Mouse (Mus musculus) lung, adult 2 months (tissue): ENCODE results near the gene 4931406C07Rik. TPM values are rescaled to one million over a fixed set of nuclear protein-coding genes. Genes with fewer than 3 reads are reported as not detected.
A peak's percentile ranks its signal among the peaks of the same experiment; 100 is the strongest.
"Not testable (repeated sequence)": the region's sequence is repeated elsewhere in the genome, so short reads cannot be mapped to it uniquely, and the experiment has no call there.

Experiments
- DNase-seq: peaks from one replicate; pipeline ENCODE4 v3.0.0; 2022
- H3K4me1 ChIP-seq: fragments of 200-500 bp; 2 replicates; pipeline ENCODE4 v1.6.1; 2011; ENCODE audit warnings: low read length; ENCODE audit not compliant: control insufficient read depth, insufficient read depth
- H3K4me3 ChIP-seq: fragments of 200-500 bp; replicated peaks from 2 replicates; pipeline ENCODE3; 2011; ENCODE audit warnings: low read depth, mild to moderate bottlenecking, control low read depth, low read length; ENCODE audit errors: extremely low read depth
- CTCF ChIP-seq: fragments of 200-500 bp; IDR thresholded peaks from 2 replicates; pipeline ENCODE4 v1.5.1; 2011; ENCODE audit warnings: mild to moderate bottlenecking, low read length, control low read depth; ENCODE audit not compliant: insufficient read depth
- POLR2A ChIP-seq: fragments of 200-500 bp; IDR thresholded peaks from 2 replicates; pipeline ENCODE4 v1.6.1; 2011; ENCODE audit warnings: low read depth, mild to moderate bottlenecking, control low read depth, low read length, borderline replicate concordance; ENCODE audit errors: extremely low read depth
- WGBS: fragments of 180-500 bp; shearing (Covaris S2); methylation state at CpG from one replicate; pipeline ENCODE4 v1.1.7; 2018; 5-methylcytosine and 5-hydroxymethylcytosine counted together
- polyA plus RNA-seq: library from polyadenylated mRNA; depleted of rRNA; stranded (reverse); fragments of >200 nt; gene quantifications from 2 replicates; pipeline ENCODE4 v1.2.3, GENCODE M21; 2012; rRNA removed

Gene 4931406C07Rik
- polyA plus RNA-seq = 7.3 and 13.7 TPM in 2 replicates

DNA sequence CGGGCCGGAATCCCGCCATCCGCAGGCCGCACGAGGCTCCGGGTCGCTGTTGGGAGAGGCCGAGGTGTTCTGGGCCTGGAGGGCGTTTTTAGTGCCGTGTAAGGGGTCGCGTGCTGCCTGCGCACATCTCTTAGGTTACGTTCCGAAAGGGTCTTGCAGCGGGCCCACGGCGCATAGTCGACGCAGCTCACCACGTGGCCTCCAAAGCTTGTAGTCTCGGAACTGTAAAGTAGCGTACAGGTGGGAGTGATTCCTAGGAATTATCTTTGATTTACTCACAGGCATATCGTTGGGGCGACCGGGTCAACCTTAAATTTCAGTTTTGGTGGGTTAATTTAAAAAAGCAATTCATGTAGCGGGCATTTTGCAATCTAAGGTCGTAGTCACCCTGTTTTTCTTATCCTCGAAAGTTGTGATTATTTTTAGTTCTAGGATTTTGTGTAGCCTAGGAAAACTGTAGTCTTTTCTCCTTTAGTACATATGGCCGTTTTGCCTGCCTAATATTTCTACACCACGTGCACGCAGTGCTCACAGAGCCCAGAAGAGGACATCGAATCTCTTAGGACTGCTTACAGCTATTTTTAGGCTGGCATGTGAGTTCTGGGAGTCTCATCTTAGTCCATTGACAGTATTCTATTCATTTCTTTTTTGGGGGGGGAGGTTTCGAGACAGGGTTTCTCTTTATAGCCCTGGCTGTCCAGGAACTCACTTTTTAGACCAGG, at the start of gene 4931406C07Rik:
Gene 4931406C07Rik (minus strand): TSS at position 51 of the 722 bp plus-strand sequence.
- DNase-seq = no peak
- Histone ChIP-seq H3K4me1 (peaks cover 8% of the 10 kb centered on the region), H3K4me3 (peak within 1 kb of the TSS; percentile 96)
- TF ChIP-seq CTCF (no peak), POLR2A (no peak)
- under 1% methylated on average over 35 of the region's 35 CpGs for WGBS

DNA sequence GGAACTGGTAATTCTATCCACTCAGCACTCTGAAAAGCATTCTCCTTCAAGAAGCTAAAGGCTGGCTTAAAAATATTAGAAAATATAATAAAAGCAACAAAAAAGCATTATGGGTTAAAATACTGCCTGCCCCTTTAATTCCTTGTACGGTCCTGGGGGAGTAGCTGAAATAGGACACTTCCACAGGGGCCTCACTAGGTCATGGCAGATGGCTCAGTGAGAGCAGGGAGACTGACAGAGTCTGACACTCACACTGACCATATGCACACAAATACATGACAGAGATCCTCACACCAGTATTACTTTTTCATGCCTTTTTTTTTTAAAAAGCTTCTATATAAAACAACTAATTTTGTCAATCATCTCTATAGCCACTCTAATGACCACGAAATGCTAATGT, 43.7 kb upstream of the 4931406C07Rik start:
- H3K4me3 ChIP-seq = no peak overlapping the region
- no peak for DNase-seq
- no peaks in the 10 kb centered on the region for H3K4me1 ChIP-seq
- 70% methylated on average over 2 of the region's 2 CpGs for WGBS
- no peak for TF ChIP-seq CTCF
- no peak for TF ChIP-seq POLR2A

DNA sequence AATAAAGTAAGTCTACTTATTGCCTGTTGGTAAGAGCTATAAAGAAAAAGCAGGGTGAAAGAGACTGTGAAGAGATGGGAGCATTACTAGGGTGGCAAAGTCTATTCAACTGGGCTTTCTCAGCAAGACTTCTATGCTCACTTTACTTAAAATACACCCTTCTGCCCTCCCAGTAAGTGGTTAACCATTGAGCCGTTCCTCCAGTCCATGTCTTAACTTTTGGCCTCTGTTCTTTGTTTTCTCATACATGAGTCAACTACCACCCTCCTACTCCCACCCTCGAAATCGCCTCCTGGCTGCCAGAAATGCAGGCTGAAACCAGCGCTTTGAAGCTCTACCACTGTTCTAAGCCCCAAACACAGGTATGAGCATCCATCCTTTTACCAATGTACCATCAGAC, 31.5 kb upstream of the 4931406C07Rik start:
- no peak for DNase-seq
- Histone ChIP-seq H3K4me3 (no peak overlapping the region), H3K4me1 (no peaks in the 10 kb centered on the region)
- TF ChIP-seq CTCF (no peak), POLR2A (no peak)
- 74% methylated on average over 4 of the region's 4 CpGs for WGBS

GRCm38 (mm10) chr9:15318170-15318742, 12.0 kb upstream of the 4931406C07Rik start:
- TF ChIP-seq POLR2A (no peak), CTCF (no peak)
- no peaks in the 10 kb centered on the region for H3K4me1 ChIP-seq
- H3K4me3 ChIP-seq = no peak overlapping the region
- no peak for DNase-seq
- WGBS = 69% methylated on average over 2 of the region's 2 CpGs

DNA sequence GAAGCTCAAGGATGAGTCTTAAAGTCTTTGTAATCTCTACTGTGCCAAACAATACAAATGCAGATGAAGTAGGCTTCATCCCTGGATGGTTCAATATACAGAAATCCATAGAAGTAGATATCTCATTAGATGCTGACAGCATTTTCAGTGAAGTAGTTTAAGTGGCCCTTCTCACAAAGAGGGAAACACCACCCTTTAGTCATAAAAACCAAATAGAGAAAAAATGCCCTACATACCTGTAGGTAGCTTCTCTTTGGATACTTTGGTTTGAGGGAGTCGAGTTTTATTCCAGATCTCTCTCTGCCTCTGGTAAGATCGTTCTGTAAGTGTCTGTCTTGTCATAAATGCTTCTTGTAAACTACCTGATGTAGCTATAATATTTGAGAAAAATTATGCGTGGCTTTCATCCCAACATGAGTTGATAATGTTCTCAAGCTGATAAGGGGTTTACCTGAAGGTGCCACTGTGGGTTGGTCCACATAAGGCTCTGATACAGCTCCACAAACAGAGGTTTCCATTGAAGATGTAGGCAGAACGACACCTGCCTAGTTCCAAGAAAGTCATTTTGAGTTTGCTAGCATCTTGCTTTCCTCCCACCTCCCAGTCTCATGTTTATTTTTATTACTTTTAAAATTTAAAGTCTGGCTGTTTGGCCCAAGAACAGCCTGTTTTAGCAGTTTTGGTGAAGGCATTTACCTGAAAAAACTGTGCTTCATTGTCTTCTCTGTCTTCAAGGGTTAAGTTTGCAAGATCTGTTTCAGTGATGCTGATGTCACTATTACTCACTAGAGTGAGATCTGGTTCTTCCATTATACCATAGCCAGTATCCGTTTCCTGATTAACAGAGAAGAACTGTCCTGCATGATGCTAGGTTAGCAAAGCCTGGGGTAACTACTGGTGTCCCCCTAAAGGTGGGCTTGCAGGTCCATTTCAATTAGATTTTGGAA, 11.2 kb upstream of the 4931406C07Rik start:
- no peak for DNase-seq
- Histone ChIP-seq H3K4me1 (no peaks in the 10 kb centered on the region), H3K4me3 (no peak overlapping the region)
- 53% methylated on average over 5 of the region's 5 CpGs for WGBS
- no peak for TF ChIP-seq POLR2A
- TF ChIP-seq CTCF = no peak

DNA sequence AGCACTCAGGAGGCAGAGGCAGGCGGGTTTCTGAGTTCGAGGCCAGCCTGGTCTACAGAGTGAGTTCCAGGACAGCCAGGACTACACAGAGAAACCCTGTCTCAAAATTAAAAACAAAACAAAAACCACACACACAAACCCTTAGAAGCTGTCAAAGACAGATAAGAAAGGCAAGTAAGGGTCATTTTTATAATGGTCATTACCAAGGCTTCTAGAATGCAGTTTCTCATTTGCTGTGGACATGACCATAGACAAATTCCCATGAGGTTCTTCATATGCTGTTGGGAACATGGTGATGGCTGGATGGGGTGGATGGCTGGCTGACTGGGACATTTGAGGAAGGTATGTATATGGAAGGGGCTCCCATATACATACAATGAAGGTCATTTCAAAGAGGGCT, 10.0 kb upstream of the 4931406C07Rik start:
- not testable (repeated sequence) for DNase-seq, H3K4me3 ChIP-seq, H3K4me1 ChIP-seq
- WGBS = 90% methylated on average over 2 of the region's 2 CpGs

GRCm38 (mm10) chr9:15314619-15315018, 8.4 kb upstream of the 4931406C07Rik start:
- TF ChIP-seq POLR2A (no peak), CTCF (no peak)
- 93% methylated on average over 1 of the region's 1 CpGs for WGBS
- Histone ChIP-seq H3K4me3 (no peak overlapping the region), H3K4me1 (no peaks in the 10 kb centered on the region)
- DNase-seq = no peak

- Histone ChIP-seq H3K4me1 (no peaks in the 10 kb centered on the region), H3K4me3 (no peak overlapping the region)
- TF ChIP-seq POLR2A (no peak), CTCF (no peak)
- no peak for DNase-seq
- WGBS = 86% methylated on average over 5 of the region's 5 CpGs
Measured at GRCm38 (mm10) chr9:15313633-15314032, 7.4 kb upstream of the 4931406C07Rik start.

- TF ChIP-seq POLR2A (no peak), CTCF (no peak)
Measured at GRCm38 (mm10) chr9:15312054-15312735, 5.9 kb upstream of the 4931406C07Rik start.

DNA sequence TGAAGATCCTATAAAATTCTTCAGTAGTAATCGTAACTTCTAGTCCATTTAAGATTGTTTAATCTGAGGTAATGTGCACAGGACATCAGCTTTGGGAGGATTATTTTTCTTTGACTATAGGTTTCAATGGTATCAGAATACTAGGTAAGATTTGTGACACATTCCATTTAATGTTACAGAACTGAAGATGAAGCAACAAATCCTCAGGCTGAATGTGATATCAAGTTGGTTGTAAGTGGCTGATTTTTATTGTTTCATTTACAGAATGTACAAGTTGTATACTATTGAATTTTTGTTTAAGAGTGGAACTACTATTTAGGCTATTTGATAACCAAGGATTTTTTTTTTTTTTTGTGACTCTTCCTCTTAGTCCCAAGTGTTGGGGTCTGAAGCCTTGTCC, 3.9 kb upstream of the 4931406C07Rik start:
- no peak overlapping the region for H3K4me3 ChIP-seq
- no peak for DNase-seq

More at GRCm38 (mm10) chr9:15312054-15312735, 5.9 kb upstream of the 4931406C07Rik start:
- WGBS = 84% methylated on average over 2 of the region's 2 CpGs
- H3K4me3 ChIP-seq = no peak overlapping the region
- H3K4me1 ChIP-seq = peaks cover 4% of the 10 kb centered on the region; the same call in 1 of the 2 replicates
- DNase-seq = no peak

More for the DNA sequence above, 3.9 kb upstream of the 4931406C07Rik start:
- TF ChIP-seq CTCF (no peak), POLR2A (no peak)
- 87% methylated on average over 1 of the region's 1 CpGs for WGBS
- peaks cover 7% of the 10 kb centered on the region for H3K4me1 ChIP-seq
